Mouse (Mus musculus): ENCODE measurements around the gene Runx2. TPM values are rescaled to one million over a fixed set of nuclear protein-coding genes. Genes with fewer than 3 reads are reported as not detected.

Runx2 gene
- polyA plus RNA-seq, 1 experiment from 2014 or later, result 0.34 TPM

GRCm38 (mm10) chr17:44603170-44603569, 211.4 kb downstream of the Runx2 start:
- H3K9me3 ChIP-seq (ENCODE audit: low read length), result no peaks in the 10 kb centered on the region
- no peaks in the 10 kb centered on the region for H3K36me3 ChIP-seq (replicated peaks; ENCODE audit: insufficient read depth, low read length)
- ATAC-seq, result no peak
- no peak overlapping the region for H3K27ac ChIP-seq (ENCODE audit: low read depth)
- 76% methylated on average over 4 of the region's 4 CpGs for WGBS (ENCODE audit: insufficient replicate concordance)
- no peak overlapping the region for H3K4me3 ChIP-seq (ENCODE audit: low read depth, low read length)
- H3K27me3 ChIP-seq (ENCODE audit: insufficient read depth, low read length), result no peaks in the 10 kb centered on the region
- DNase-seq, result no peak
- TF ChIP-seq EP300 (IDR thresholded peaks at IDR 0.05; ENCODE audit: low read depth) (no peak), CTCF (IDR thresholded peaks at IDR 0.05; ENCODE audit: low read depth) (no peak)
- no peak overlapping the region for H3K4me2 ChIP-seq (ENCODE audit: low read depth, low read length)
- no peak overlapping the region for H3K9ac ChIP-seq (replicated peaks)
- no peaks in the 10 kb centered on the region; the same call in none of the 2 replicates for H3K4me1 ChIP-seq (ENCODE audit: insufficient read depth)

GRCm38 (mm10) chr17:44601317-44602021, 213.1 kb downstream of the Runx2 start:
- no peak overlapping the region for H3K4me2 ChIP-seq (ENCODE audit: low read depth, low read length)
- H3K27ac ChIP-seq (ENCODE audit: low read depth), result no peak overlapping the region
- H3K9ac ChIP-seq (replicated peaks), result no peak overlapping the region
- no peak for ATAC-seq
- H3K4me3 ChIP-seq (ENCODE audit: low read depth, low read length), result no peak overlapping the region
- WGBS (ENCODE audit: insufficient replicate concordance), result 63% methylated on average over 11 of the region's 11 CpGs
- H3K4me1 ChIP-seq (ENCODE audit: insufficient read depth), result no peaks in the 10 kb centered on the region; the same call in none of the 2 replicates
- no peaks in the 10 kb centered on the region for H3K9me3 ChIP-seq (ENCODE audit: low read length)
- DNase-seq, result no peak
- TF ChIP-seq CTCF (IDR thresholded peaks at IDR 0.05; ENCODE audit: low read depth), result peak; percentile 3; the same call in 1 of the 2 replicates
- no peak for TF ChIP-seq EP300 (IDR thresholded peaks at IDR 0.05; ENCODE audit: low read depth)
- H3K27me3 ChIP-seq (ENCODE audit: insufficient read depth, low read length), result no peaks in the 10 kb centered on the region
- no peaks in the 10 kb centered on the region for H3K36me3 ChIP-seq (replicated peaks; ENCODE audit: insufficient read depth, low read length)

GRCm38 (mm10) chr17:44599856-44600255, 214.7 kb downstream of the Runx2 start:
- H3K9me3 ChIP-seq (ENCODE audit: low read length), result no peaks in the 10 kb centered on the region
- ATAC-seq (no peak), DNase-seq (no peak)
- WGBS (ENCODE audit: insufficient replicate concordance), result 86% methylated on average over 1 of the region's 1 CpGs
- no peak overlapping the region for H3K4me3 ChIP-seq (ENCODE audit: low read depth, low read length)
- no peaks in the 10 kb centered on the region for H3K36me3 ChIP-seq (replicated peaks; ENCODE audit: insufficient read depth, low read length)
- H3K4me2 ChIP-seq (ENCODE audit: low read depth, low read length), result no peak overlapping the region
- H3K4me1 ChIP-seq (ENCODE audit: insufficient read depth), result no peaks in the 10 kb centered on the region; the same call in 1 of the 2 replicates
- H3K27me3 ChIP-seq (ENCODE audit: insufficient read depth, low read length), result no peaks in the 10 kb centered on the region
- no peak overlapping the region for H3K9ac ChIP-seq (replicated peaks)
- no peak overlapping the region for H3K27ac ChIP-seq (ENCODE audit: low read depth)
- TF ChIP-seq EP300 (IDR thresholded peaks at IDR 0.05; ENCODE audit: low read depth) (no peak), CTCF (IDR thresholded peaks at IDR 0.05; ENCODE audit: low read depth) (no peak)

- ATAC-seq (no peak), DNase-seq (no peak)
- H3K27ac ChIP-seq (ENCODE audit: low read depth), result no peak overlapping the region
- peak overlapping the region; percentile 7; the same call in 1 of the 2 replicates for H3K4me2 ChIP-seq (ENCODE audit: low read depth, low read length)
- H3K27me3 ChIP-seq (ENCODE audit: insufficient read depth, low read length), result no peaks in the 10 kb centered on the region
- no peak overlapping the region for H3K9ac ChIP-seq (replicated peaks)
- TF ChIP-seq EP300 (IDR thresholded peaks at IDR 0.05; ENCODE audit: low read depth) (no peak), CTCF (IDR thresholded peaks at IDR 0.05; ENCODE audit: low read depth) (no peak)
- no peaks in the 10 kb centered on the region for H3K36me3 ChIP-seq (replicated peaks; ENCODE audit: insufficient read depth, low read length)
- no peaks in the 10 kb centered on the region; the same call in 1 of the 2 replicates for H3K4me1 ChIP-seq (ENCODE audit: insufficient read depth)
- H3K9me3 ChIP-seq (ENCODE audit: low read length), result no peaks in the 10 kb centered on the region
- no peak overlapping the region for H3K4me3 ChIP-seq (ENCODE audit: low read depth, low read length)
- 56% methylated on average over 2 of the region's 2 CpGs for WGBS (ENCODE audit: insufficient replicate concordance)
Observed at GRCm38 (mm10) chr17:44599132-44599531, 215.5 kb downstream of the Runx2 start.

GRCm38 (mm10) chr17:44597918-44598504, 216.6 kb downstream of the Runx2 start:
- H3K9ac ChIP-seq (replicated peaks), result no peak overlapping the region
- no peak for DNase-seq
- no peaks in the 10 kb centered on the region for H3K9me3 ChIP-seq (ENCODE audit: low read length)
- TF ChIP-seq EP300 (IDR thresholded peaks at IDR 0.05; ENCODE audit: low read depth) (no peak), CTCF (IDR thresholded peaks at IDR 0.05; ENCODE audit: low read depth) (no peak)
- H3K36me3 ChIP-seq (replicated peaks; ENCODE audit: insufficient read depth, low read length), result no peaks in the 10 kb centered on the region
- no peaks in the 10 kb centered on the region; the same call in 1 of the 2 replicates for H3K4me1 ChIP-seq (ENCODE audit: insufficient read depth)
- ATAC-seq, result no peak
- no peak overlapping the region for H3K4me2 ChIP-seq (ENCODE audit: low read depth, low read length)
- H3K4me3 ChIP-seq (ENCODE audit: low read depth, low read length), result no peak overlapping the region
- no peaks in the 10 kb centered on the region for H3K27me3 ChIP-seq (ENCODE audit: insufficient read depth, low read length)
- WGBS (ENCODE audit: insufficient replicate concordance), result 74% methylated on average over 8 of the region's 8 CpGs
- H3K27ac ChIP-seq (ENCODE audit: low read depth), result no peak overlapping the region

GRCm38 (mm10) chr17:44592737-44593090, 221.9 kb downstream of the Runx2 start:
- no peak overlapping the region for H3K4me2 ChIP-seq (ENCODE audit: low read depth, low read length)
- TF ChIP-seq EP300 (IDR thresholded peaks at IDR 0.05; ENCODE audit: low read depth), result no peak
- TF ChIP-seq CTCF (IDR thresholded peaks at IDR 0.05; ENCODE audit: low read depth), result no peak
- no peaks in the 10 kb centered on the region for H3K36me3 ChIP-seq (replicated peaks; ENCODE audit: insufficient read depth, low read length)
- H3K9me3 ChIP-seq (ENCODE audit: low read length), result no peaks in the 10 kb centered on the region
- no peak overlapping the region for H3K27ac ChIP-seq (ENCODE audit: low read depth)
- H3K9ac ChIP-seq (replicated peaks), result no peak overlapping the region
- no peak for DNase-seq
- H3K4me3 ChIP-seq (ENCODE audit: low read depth, low read length), result no peak overlapping the region
- no peaks in the 10 kb centered on the region for H3K4me1 ChIP-seq (ENCODE audit: insufficient read depth)
- no peaks in the 10 kb centered on the region for H3K27me3 ChIP-seq (ENCODE audit: insufficient read depth, low read length)
- no peak for ATAC-seq
- WGBS (ENCODE audit: insufficient replicate concordance), result 87% methylated on average over 6 of the region's 6 CpGs
